Mouse (Mus musculus): ENCODE data around the gene Hopx.
"Not testable (repeated sequence)": the region's sequence is repeated elsewhere in the genome, so short reads cannot be mapped to it uniquely, and the experiment has no call there.

Gene Hopx

GRCm38 (mm10) chr5:77099317-77099996 lies 15.5 kb downstream of the Hopx start:
- no peak for DNase-seq

GRCm38 (mm10) chr5:77098874-77099273 lies 16.0 kb downstream of the Hopx start:
- no peak for DNase-seq

GRCm38 (mm10) chr5:77097686-77098085 lies 17.2 kb downstream of the Hopx start:
- no peak for DNase-seq

GRCm38 (mm10) chr5:77096194-77096593 lies 18.7 kb downstream of the Hopx start:
- DNase-seq, result not testable (repeated sequence)

GRCm38 (mm10) chr5:77094510-77095491 lies 20.1 kb downstream of the Hopx start:
- peak; percentile 59 for DNase-seq

- DNase-seq, result no peak
These were observed 21.0 kb downstream of the Hopx start for GRCm38 (mm10) chr5:77093961-77094360.

GRCm38 (mm10) chr5:77092531-77092930 lies 22.4 kb downstream of the Hopx start:
- no peak for DNase-seq

- no peak for DNase-seq
These were observed 23.0 kb downstream of the Hopx start for GRCm38 (mm10) chr5:77091923-77092322.

- no peak for DNase-seq
These were observed 24.3 kb downstream of the Hopx start for GRCm38 (mm10) chr5:77090521-77091096.

GRCm38 (mm10) chr5:77089901-77090300 lies 25.0 kb downstream of the Hopx start:
- DNase-seq, result no peak

- DNase-seq, result peak; percentile 45
These were observed 25.6 kb downstream of the Hopx start for GRCm38 (mm10) chr5:77089294-77089693.

GRCm38 (mm10) chr5:77087122-77087521 lies 27.8 kb downstream of the Hopx start:
- no peak for DNase-seq

GRCm38 (mm10) chr5:77086541-77086940 lies 28.4 kb downstream of the Hopx start:
- DNase-seq, result no peak

GRCm38 (mm10) chr5:77085753-77086450 lies 29.0 kb downstream of the Hopx start:
- DNase-seq, result no peak

- DNase-seq, result no peak
These were observed 30.5 kb downstream of the Hopx start for GRCm38 (mm10) chr5:77084418-77084817.

GRCm38 (mm10) chr5:77082735-77083134 lies 32.2 kb downstream of the Hopx start:
- DNase-seq, result no peak

- no peak for DNase-seq
These were observed 34.2 kb downstream of the Hopx start for GRCm38 (mm10) chr5:77080761-77081160.

- no peak for DNase-seq
These were observed 39.0 kb downstream of the Hopx start for GRCm38 (mm10) chr5:77075951-77076350.

- DNase-seq, result peak; percentile 61
These were observed 40.0 kb downstream of the Hopx start for GRCm38 (mm10) chr5:77074914-77075313.

- DNase-seq, result no peak
These were observed 41.1 kb downstream of the Hopx start for GRCm38 (mm10) chr5:77073794-77074193.

- no peak for DNase-seq
These were observed 43.3 kb downstream of the Hopx start for GRCm38 (mm10) chr5:77071626-77072025.

- no peak for DNase-seq
These were observed 43.9 kb downstream of the Hopx start for GRCm38 (mm10) chr5:77070987-77071386.

- no peak for DNase-seq
These were observed 47.6 kb downstream of the Hopx start for GRCm38 (mm10) chr5:77067321-77067720.
